Mouse (Mus musculus) neural tube, embryonic 15.5 days (tissue): Measurements from ENCODE around the gene Zfp961. TPM values are rescaled to one million over a fixed set of nuclear protein-coding genes. Genes with fewer than 3 reads are reported as not detected.
"Not testable (repeated sequence)": the region's sequence is repeated elsewhere in the genome, so short reads cannot be mapped to it uniquely, and the experiment has no call there.

Experiments used
- ATAC-seq: fragments of 200-750 bp; cut with Nextera tagmentation; 2 replicates; pipeline ENCODE4 v1.8.0; 2017; ENCODE audit warnings: mild to moderate bottlenecking, moderate TSS enrichment, moderate library complexity; ENCODE audit not compliant: low FRiP score
- H3K27ac ChIP-seq: fragments of 300-500 bp; sonication (generic); replicated peaks from 2 replicates; pipeline ENCODE4 v1.5.1; 2015; ENCODE audit warnings: mild to moderate bottlenecking, inconsistent platforms
- H3K27me3 ChIP-seq: fragments of 300-500 bp; sonication (generic); replicated peaks from 2 replicates; pipeline ENCODE4 v1.6.1; 2015; ENCODE audit warnings: inconsistent platforms
- H3K36me3 ChIP-seq: fragments of 300-500 bp; sonication (generic); 2 replicates; pipeline ENCODE4 v1.6.1; 2015; ENCODE audit warnings: inconsistent platforms
- H3K4me1 ChIP-seq: fragments of 300-500 bp; sonication (generic); 2 replicates; pipeline ENCODE4 v1.6.1; 2015; ENCODE audit warnings: inconsistent platforms
- H3K4me2 ChIP-seq: fragments of 300-500 bp; sonication (generic); 2 replicates; pipeline ENCODE4 v1.6.1; 2015; ENCODE audit warnings: inconsistent platforms, mild to moderate bottlenecking, moderate library complexity
- H3K4me3 ChIP-seq: fragments of 300-500 bp; sonication (generic); replicated peaks from 2 replicates; pipeline ENCODE4 v1.5.1; 2015; ENCODE audit warnings: mild to moderate bottlenecking, inconsistent platforms
- H3K9ac ChIP-seq: fragments of 300-500 bp; sonication (generic); replicated peaks from 2 replicates; pipeline ENCODE4 v1.6.1; 2015; ENCODE audit warnings: mild to moderate bottlenecking, inconsistent platforms
- H3K9me3 ChIP-seq: fragments of 300-500 bp; sonication (generic); replicated peaks from 2 replicates; pipeline ENCODE4 v1.6.1; 2016; ENCODE audit warnings: inconsistent platforms
- WGBS: fragments of 180-500 bp; shearing (Covaris S2); methylation state at CpG from one replicate; pipeline ENCODE4 v1.1.7; 2015; ENCODE audit warnings: mixed read lengths; 5-methylcytosine and 5-hydroxymethylcytosine counted together
- polyA plus RNA-seq: library from polyadenylated mRNA; unstranded; fragments of >200 nt; fragmentation: Nextera tagmentation; extraction: Ambion mirVana; gene quantifications from 2 replicates; pipeline ENCODE4 v1.2.1, GENCODE M21; 2015

Zfp961 gene
- polyA plus RNA-seq, 1 experiment from 2014 or later = 13.8 TPM

GRCm38 (mm10) chr8:71940293-71941208, 10.3 kb upstream of the Zfp961 start:
- 90% methylated on average over 2 of the region's 2 CpGs for WGBS

GRCm38 (mm10) chr8:71941776-71942175, 9.1 kb upstream of the Zfp961 start:
- Histone ChIP-seq H3K4me2 (no peak overlapping the region), H3K4me3 (no peak overlapping the region), H3K27ac (no peak overlapping the region), H3K4me1 (no peaks in the 10 kb centered on the region), H3K27me3 (no peaks in the 10 kb centered on the region), H3K9me3 (no peaks in the 10 kb centered on the region), H3K9ac (no peak overlapping the region), H3K36me3 (no peaks in the 10 kb centered on the region)
- 97% methylated on average over 1 of the region's 1 CpGs for WGBS
- ATAC-seq = no peak

More at GRCm38 (mm10) chr8:71940293-71941208, 10.3 kb upstream of the Zfp961 start:
- no peak overlapping the region for H3K4me2 ChIP-seq
- no peak overlapping the region for H3K9ac ChIP-seq
- H3K27ac ChIP-seq = no peak overlapping the region
- no peaks in the 10 kb centered on the region for H3K27me3 ChIP-seq
- no peaks in the 10 kb centered on the region for H3K36me3 ChIP-seq
- no peak overlapping the region for H3K4me3 ChIP-seq
- H3K9me3 ChIP-seq = no peaks in the 10 kb centered on the region
- no peak for ATAC-seq
- no peaks in the 10 kb centered on the region for H3K4me1 ChIP-seq

- no peak for ATAC-seq
- Histone ChIP-seq H3K4me2 (no peak overlapping the region), H3K27me3 (no peaks in the 10 kb centered on the region), H3K36me3 (no peaks in the 10 kb centered on the region), H3K9me3 (no peaks in the 10 kb centered on the region), H3K4me3 (no peak overlapping the region), H3K27ac (no peak overlapping the region), H3K9ac (no peak overlapping the region), H3K4me1 (peaks cover 19% of the 10 kb centered on the region)
- WGBS = 86% methylated on average over 5 of the region's 5 CpGs
Measured at GRCm38 (mm10) chr8:71948624-71949023, 2.2 kb upstream of the Zfp961 start.

- Histone ChIP-seq H3K4me2 (peak overlapping the region; percentile 61), H3K36me3 (peaks cover 9% of the 10 kb centered on the region), H3K9ac (peak overlapping the region; percentile 75), H3K27me3 (no peaks in the 10 kb centered on the region), H3K27ac (peak overlapping the region; percentile 89), H3K9me3 (no peaks in the 10 kb centered on the region), H3K4me3 (peak overlapping the region; percentile 81), H3K4me1 (peaks cover 19% of the 10 kb centered on the region)
- no peak for ATAC-seq
- 40% methylated on average over 14 of the region's 14 CpGs for WGBS
Measured at GRCm38 (mm10) chr8:71951436-71952161, 761 bp downstream of the Zfp961 start.

- peaks cover 19% of the 10 kb centered on the region for H3K4me1 ChIP-seq
- H3K9me3 ChIP-seq = no peaks in the 10 kb centered on the region
- no peak overlapping the region for H3K9ac ChIP-seq
- no peaks in the 10 kb centered on the region for H3K27me3 ChIP-seq
- 0 out of 2 replicates have a peak overlapping the region, but pooled peaks have one; percentile 61 for H3K4me2 ChIP-seq
- H3K27ac ChIP-seq = no peak overlapping the region
- H3K36me3 ChIP-seq = peaks cover 9% of the 10 kb centered on the region
- no peak overlapping the region for H3K4me3 ChIP-seq
- 95% methylated on average over 1 of the region's 1 CpGs for WGBS
- ATAC-seq = no peak
Measured at GRCm38 (mm10) chr8:71952489-71952888, 1.7 kb downstream of the Zfp961 start.

- not testable (repeated sequence) for H3K27ac ChIP-seq, ATAC-seq, H3K9me3 ChIP-seq, H3K9ac ChIP-seq, H3K4me2 ChIP-seq, H3K36me3 ChIP-seq, H3K4me3 ChIP-seq, H3K27me3 ChIP-seq
- 97% methylated on average over 16 of the region's 16 CpGs for WGBS
- peaks cover 19% of the 10 kb centered on the region for H3K4me1 ChIP-seq
Measured at GRCm38 (mm10) chr8:71952961-71953700, 2.3 kb downstream of the Zfp961 start.

GRCm38 (mm10) chr8:71954666-71955065, 3.8 kb downstream of the Zfp961 start:
- H3K27me3 ChIP-seq = no peaks in the 10 kb centered on the region
- no peak for ATAC-seq
- no peak overlapping the region for H3K4me2 ChIP-seq
- H3K36me3 ChIP-seq = peaks cover 9% of the 10 kb centered on the region
- H3K4me1 ChIP-seq = peaks cover 19% of the 10 kb centered on the region
- no peaks in the 10 kb centered on the region for H3K9me3 ChIP-seq
- H3K27ac ChIP-seq = no peak overlapping the region
- WGBS = 98% methylated on average over 9 of the region's 9 CpGs
- no peak overlapping the region for H3K9ac ChIP-seq
- H3K4me3 ChIP-seq = no peak overlapping the region

- Histone ChIP-seq H3K9ac (no peak overlapping the region), H3K4me3 (no peak overlapping the region), H3K27me3 (no peaks in the 10 kb centered on the region), H3K27ac (no peak overlapping the region), H3K4me1 (no peaks in the 10 kb centered on the region), H3K36me3 (peaks cover 14% of the 10 kb centered on the region), H3K4me2 (no peak overlapping the region), H3K9me3 (no peaks in the 10 kb centered on the region)
- no peak for ATAC-seq
Measured at GRCm38 (mm10) chr8:71960483-71960882, 9.6 kb downstream of the Zfp961 start.

GRCm38 (mm10) chr8:71961796-71962195, 11.0 kb downstream of the Zfp961 start:
- Histone ChIP-seq H3K4me1 (no peaks in the 10 kb centered on the region), H3K4me2 (no peak overlapping the region), H3K36me3 (peaks cover 27% of the 10 kb centered on the region), H3K9me3 (no peaks in the 10 kb centered on the region), H3K9ac (no peak overlapping the region), H3K4me3 (no peak overlapping the region), H3K27ac (no peak overlapping the region), H3K27me3 (no peaks in the 10 kb centered on the region)
- ATAC-seq = no peak
- 94% methylated on average over 5 of the region's 5 CpGs for WGBS

- WGBS = 88% methylated on average over 3 of the region's 3 CpGs
- no peak overlapping the region for H3K27ac ChIP-seq
- H3K9ac ChIP-seq = no peak overlapping the region
- peaks cover 49% of the 10 kb centered on the region for H3K36me3 ChIP-seq
- no peak overlapping the region for H3K4me3 ChIP-seq
- no peak overlapping the region for H3K4me2 ChIP-seq
- no peaks in the 10 kb centered on the region for H3K27me3 ChIP-seq
- H3K4me1 ChIP-seq = no peaks in the 10 kb centered on the region
- no peak for ATAC-seq
- no peaks in the 10 kb centered on the region for H3K9me3 ChIP-seq
Measured at GRCm38 (mm10) chr8:71964051-71964450, 13.2 kb downstream of the Zfp961 start.

GRCm38 (mm10) chr8:71965166-71965565, 14.3 kb downstream of the Zfp961 start:
- Histone ChIP-seq H3K27me3 (no peaks in the 10 kb centered on the region), H3K27ac (no peak overlapping the region), H3K9ac (no peak overlapping the region), H3K9me3 (no peaks in the 10 kb centered on the region), H3K4me2 (no peak overlapping the region), H3K4me3 (no peak overlapping the region), H3K4me1 (no peaks in the 10 kb centered on the region), H3K36me3 (peaks cover 51% of the 10 kb centered on the region)
- ATAC-seq = no peak
- 96% methylated on average over 2 of the region's 2 CpGs for WGBS
